Mouse (Mus musculus): ENCODE results near the gene Myof.

The Myof gene

DNA sequence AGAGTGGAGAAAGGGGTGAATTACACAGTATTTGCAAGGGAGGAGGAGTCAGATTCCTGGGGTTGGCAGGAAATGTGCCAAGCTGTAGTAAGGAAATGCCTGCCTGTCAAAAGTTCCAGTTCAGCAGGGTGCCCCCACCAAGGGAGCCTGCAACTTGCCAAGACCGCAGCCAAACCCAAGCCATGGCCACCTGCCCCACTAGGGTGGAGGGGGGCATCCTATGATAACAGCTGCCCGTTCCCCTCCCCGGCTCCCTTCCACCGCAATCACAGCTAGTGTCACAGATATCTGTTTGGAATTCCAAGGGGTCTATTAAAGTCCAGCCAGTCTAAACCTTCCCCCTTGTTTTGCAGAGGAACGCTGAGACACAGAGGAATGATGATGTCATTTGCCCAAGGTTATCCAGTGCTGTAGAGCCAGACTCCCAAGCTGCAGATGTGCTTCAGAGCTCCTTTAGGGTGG, 1.1 kb downstream of the Myof start:
- DNase-seq (ENCODE audit: low spot score): peak; percentile 14

- no peak for DNase-seq (ENCODE audit: low spot score)
These were observed 5.1 kb downstream of the Myof start for GRCm38 (mm10) chr19:38038267-38038666.

DNA sequence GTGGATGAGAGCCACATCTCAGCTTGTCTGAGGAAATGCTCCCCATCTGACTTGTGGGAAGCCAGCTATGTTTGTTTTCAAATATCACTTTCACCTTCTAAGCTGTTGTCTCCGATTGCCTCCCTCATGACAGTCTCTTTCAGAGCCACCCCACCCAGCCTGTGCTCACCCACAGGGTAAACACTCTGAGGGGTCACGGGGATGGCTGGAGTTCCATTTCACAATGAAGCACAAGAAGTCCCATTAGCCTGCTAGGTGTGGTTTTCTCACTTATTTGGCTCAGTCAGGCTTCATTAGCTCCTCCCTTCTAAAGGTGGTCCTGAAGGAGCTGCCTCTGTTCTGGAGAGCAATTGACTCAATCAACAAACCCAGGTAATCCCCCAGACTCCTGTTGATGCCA, 7.6 kb downstream of the Myof start:
- no peak for DNase-seq (ENCODE audit: low spot score)

GRCm38 (mm10) chr19:38034696-38035095, 8.7 kb downstream of the Myof start:
- DNase-seq (ENCODE audit: low spot score): no peak

- no peak for DNase-seq (ENCODE audit: low spot score)
These were observed 9.7 kb downstream of the Myof start for GRCm38 (mm10) chr19:38033735-38034057.

DNA sequence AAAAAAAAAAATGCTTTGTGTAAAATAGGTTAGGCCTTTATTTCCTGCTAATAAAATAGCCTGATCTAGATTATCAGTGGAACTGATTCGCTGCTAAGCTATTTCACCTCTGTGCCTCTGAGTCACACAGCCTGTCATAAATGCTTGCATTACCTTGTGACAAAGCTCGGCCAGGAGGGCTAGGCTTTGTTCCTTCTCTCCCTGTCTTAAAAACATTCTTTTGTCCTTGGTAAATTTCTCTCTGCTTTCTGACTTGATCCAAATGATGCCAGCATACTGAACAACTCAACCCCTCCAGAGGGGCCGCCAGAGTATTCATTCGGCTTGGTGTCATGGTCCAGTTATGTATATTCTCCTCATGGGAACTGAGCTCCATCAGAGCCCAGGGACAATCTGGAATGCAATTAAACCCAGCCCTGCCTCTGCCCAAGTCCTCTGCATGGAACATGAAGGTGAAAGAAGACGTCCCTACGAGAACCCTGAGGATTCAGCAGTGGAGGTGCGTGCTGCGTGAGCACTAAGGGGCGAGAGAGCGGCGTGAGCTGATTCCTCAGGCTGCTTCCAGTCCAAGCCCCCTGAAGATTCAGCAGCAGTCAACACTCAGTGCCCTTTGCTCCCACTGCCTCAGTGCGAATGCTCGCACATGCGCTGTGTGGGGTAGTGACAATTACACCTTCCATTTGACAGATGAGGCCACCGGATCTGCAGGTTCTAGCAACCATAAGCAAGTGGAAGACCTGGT, 10.2 kb downstream of the Myof start:
- no peak for DNase-seq (ENCODE audit: low spot score)

- DNase-seq (ENCODE audit: low spot score): no peak
These were observed 12.2 kb downstream of the Myof start for GRCm38 (mm10) chr19:38031144-38031543.

DNA sequence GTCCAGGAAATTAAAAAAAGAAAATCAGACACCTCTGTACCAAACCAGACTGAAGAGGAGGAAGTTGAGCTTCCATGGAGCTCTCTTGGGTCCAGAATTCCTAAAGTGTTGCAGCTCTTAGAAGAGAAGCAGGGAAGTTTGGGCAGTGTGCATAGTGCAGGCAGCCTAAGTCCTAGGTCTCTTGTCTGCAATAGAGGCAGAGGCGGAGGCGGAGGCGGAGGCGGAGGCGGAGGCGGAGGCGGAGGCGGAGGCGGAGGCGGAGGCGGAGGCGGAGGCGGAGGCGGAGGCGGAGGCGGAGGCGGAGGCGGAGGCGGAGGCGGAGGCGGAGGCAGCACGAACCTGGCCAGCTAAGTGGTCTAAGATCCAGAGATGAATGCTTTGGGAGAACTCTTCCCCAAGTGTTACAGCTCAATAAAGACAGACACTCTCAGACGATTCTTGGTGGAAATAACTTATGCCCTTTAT, 12.7 kb downstream of the Myof start:
- DNase-seq (ENCODE audit: low spot score): peak; percentile 51

DNA sequence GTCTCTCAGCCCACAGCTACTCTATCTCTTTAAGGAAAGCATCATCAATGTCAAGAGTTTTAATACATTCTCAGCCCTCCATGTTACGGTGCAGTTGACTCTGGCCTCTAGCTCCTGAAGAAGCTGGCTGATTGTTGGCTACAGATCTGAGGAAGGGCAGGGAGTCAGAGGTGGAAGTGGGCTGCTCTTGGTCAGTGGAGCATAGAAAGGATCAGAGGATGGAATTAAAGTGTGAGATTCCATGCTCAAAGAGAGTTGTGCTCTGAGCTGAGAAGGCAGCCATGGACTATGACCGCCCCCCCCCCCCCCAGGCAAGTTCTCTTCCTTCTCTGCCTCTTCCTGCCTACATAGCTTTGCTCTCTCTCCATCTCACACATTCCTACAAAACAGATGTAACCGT, 13.5 kb downstream of the Myof start:
- no peak for DNase-seq (ENCODE audit: low spot score)

- no peak for DNase-seq (ENCODE audit: low spot score)
These were observed 14.1 kb downstream of the Myof start for GRCm38 (mm10) chr19:38029292-38029691.

DNA sequence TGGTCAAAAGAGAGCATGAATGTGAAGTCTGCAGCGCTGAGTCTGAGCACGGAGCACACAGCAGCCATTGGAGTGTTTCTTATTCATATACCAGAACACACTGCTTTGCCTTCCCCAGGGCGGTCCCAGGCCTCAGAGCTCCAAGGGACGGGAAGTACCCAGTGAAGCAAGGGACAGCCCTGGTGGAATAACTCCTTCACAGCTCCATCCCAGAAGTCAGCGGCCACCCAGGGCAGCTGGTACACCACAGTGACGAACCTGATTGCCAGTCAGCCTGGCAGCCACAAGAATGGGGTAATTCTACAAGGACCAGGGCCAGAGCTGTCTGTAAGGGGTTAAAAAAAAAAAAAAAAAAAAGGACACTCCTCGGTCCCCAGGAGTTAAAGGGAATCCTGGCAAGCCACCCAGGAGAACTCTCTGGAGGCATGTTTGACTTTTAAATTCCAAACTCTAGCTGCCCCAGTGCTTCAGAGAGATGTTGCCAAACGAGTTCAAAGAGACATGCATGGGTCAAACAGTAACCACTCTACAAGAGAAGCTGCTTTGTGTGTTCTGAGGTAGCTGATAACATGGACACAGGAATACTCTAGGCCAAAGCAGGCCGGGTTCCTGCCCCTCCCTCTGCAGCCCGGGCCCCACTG, 15.4 kb downstream of the Myof start:
- no peak for DNase-seq (ENCODE audit: low spot score)

DNA sequence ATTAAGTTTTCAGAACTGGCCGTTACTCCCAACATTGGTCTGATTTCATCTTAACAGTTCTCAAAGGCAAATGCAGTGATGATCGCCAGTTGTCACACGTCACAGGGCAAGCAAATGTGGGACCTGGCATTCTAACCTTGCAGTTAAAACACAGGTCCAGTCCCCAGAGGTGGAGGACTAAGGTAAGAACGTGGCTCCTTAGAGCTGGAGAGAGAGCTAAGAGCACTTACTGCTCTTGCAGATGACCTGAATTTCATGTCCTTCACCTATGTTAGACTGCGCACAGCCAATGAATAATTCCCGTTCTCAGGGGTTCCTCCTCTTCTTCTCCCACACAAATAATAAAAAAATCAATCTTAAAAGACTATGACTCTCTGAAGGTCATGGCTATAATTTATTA, 16.0 kb downstream of the Myof start:
- DNase-seq (ENCODE audit: low spot score): no peak

- DNase-seq (ENCODE audit: low spot score): no peak
These were observed 17.2 kb downstream of the Myof start for GRCm38 (mm10) chr19:38026211-38026624.

DNA sequence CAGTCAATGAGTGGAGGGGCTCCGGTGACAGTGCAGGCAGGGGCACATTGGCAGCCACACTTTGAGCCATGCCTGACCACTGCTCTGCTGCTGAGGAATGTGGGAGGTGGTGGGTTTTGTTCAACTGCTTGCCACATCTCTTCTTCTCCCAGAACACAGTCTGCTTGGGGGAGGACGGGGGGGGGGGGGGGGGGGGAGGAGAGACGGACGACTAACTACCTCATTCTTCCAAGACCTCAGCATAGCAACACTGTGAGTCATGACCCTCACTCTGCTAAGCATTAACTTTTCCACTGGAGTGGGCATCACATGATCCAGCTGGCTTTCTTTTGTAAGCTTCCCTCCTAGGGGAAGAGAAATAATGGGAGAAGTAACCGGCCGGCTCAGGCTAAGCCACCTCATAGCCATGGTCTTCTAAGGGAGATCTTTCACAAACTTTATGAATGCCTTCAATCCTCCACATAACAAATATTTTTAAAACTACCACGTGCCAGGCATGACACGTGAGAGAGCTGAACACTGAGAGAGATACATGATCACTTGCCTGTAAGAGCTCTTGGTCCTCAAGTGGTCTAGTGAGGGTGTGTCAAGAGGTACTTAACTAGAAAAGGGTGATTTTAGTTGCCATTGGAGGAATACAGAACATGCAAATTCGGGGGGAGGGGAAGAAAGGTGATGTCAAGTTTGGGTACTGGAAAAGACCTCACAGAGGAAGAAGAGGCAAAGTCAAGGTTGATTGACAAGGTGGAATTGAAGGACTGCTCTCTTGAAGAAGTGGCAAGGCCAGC, 17.9 kb downstream of the Myof start:
- peak; percentile 36 for DNase-seq (ENCODE audit: low spot score)

- DNase-seq (ENCODE audit: low spot score): no peak
These were observed 19.8 kb downstream of the Myof start for GRCm38 (mm10) chr19:38023603-38024002.

- DNase-seq (ENCODE audit: low spot score): no peak
These were observed 20.7 kb downstream of the Myof start for GRCm38 (mm10) chr19:38022710-38023109.

DNA sequence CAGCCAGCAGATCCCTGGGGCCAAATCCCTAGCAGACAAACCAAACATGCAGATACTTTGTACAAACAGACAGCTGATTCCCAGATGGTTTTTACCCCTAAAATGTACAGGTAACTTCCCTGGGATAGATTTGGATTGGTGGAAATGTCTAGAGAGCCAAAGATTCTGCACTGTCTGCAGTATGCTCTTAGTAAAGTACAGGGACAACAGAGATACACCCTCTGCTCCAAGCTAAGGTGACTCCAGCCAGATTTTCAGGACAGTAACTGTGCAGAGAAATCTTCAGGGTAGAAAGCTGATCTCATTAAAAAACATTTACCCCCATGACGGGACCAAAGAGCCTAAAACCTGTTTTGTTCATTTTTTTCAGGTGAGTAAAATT, 27.5 kb downstream of the Myof start:
- no peak for DNase-seq (ENCODE audit: low spot score)

DNA sequence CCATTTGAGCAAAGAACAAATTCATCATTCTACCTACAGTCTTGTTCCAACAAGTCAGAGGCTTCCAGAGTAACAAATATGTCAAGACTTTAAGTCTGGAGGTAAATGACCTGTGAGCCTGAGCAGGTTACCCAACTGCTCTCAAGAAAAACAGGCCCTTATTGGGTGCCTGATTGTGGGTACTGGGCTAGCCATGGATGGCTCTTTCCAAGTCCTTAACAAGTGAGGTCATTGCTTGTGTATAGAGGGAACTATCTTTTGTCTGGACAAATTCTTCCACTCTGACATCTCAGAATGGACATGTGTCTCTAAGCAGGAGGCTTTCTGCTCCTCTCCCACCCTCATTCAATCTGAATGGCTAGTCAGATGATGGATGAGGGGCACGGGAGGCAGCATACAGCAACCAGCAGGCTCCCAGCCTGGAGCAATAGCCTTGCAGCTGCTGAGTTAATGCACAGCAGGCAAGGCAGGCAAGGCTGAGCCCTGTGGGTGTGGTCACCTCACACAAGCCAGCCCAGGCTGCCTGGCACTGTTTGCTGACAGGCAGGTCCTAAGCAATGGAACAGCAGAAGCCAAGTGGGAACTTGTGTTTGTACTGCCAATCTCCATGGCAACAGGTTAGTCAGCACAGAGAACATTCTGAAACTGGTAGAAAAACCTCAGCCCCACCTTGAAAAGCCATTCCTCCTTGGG, 28.1 kb downstream of the Myof start:
- DNase-seq (ENCODE audit: low spot score): peak; percentile 78

DNA sequence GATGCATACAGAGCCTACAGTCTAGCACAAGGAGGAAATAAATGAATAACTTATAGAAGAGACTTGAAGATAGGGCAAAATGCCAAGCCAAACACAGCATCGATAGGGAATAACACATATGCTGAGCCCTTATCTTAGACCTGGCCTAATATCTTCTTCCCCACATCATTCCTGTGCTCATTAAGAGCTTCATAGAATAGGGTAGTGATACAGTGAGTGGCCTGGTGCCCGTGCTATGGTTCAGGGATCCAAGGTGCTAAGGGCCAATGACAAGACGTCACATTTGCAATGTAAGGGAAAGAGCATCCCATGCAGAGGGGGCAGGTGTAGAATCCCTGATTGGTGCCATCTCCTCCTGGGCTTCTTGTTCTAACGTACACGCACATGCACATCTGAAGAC, 28.9 kb downstream of the Myof start:
- no peak for DNase-seq (ENCODE audit: low spot score)

DNA sequence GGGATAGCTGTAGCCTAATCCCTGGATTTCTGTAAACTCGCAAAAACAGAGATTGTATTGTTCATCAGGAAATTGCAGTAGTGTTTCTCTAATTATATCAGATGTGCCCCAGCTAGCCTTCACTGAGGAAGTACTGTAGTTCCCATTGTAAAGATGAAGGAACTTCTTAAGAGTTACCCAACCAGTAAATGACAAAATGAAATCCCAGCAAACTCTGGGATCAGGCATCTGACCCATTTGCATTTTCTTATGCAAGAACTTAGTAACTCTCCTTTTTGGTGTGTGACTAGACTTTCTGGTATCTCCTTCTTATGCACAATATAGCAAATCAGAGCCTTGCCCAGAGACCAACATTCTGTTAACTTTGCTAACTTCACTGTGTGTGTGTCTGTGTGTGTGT, 32.0 kb downstream of the Myof start:
- DNase-seq (ENCODE audit: low spot score): no peak

DNA sequence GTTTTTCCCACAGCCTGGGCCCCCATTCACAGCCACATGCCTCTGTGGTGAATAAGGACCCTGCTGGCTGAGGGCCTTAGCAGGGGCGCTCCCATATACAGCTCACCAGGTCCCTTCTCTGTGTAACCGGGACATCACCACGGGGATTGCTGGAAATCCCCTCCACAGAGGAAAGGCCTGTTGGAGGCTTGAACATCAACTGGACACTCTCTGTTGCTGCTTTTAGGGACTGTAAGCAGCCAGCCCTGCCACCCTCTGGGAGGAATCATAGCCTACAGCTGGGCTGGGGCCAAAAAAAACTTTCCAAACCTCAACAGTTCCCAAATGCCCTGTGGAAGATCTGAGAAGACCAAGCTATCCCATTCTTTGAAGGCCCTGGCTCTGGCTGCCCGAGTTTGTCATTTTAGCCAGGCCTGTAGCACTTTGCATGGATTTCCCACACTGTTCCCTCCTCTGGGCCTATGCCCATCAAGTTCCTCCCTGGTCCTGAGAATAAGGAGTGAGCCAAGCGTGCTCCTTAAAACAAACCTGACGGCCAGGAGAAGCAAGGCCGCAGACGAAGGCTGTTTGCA, 38.5 kb downstream of the Myof start:
- DNase-seq (ENCODE audit: low spot score): no peak
